Mouse (Mus musculus): Measurements from ENCODE around the gene Slc46a1.

- TF ChIP-seq CTCF (IDR thresholded peaks at IDR 0.05; ENCODE audit: control insufficient read depth, insufficient read depth, insufficient replicate concordance, low read depth, low read length) (no peak), POLR2A (IDR thresholded peaks at IDR 0.05; ENCODE audit: control insufficient read depth, low read depth, low read length) (no peak)
Measured at GRCm38 (mm10) chr11:78467515-78467914, 2.0 kb downstream of the Slc46a1 start.
